Mouse (Mus musculus) hindbrain, embryonic 15.5 days (tissue): Measurements from ENCODE around the gene Gm20219. TPM values are rescaled to one million over a fixed set of nuclear protein-coding genes. Genes with fewer than 3 reads are reported as not detected.
"Not testable (repeated sequence)": the region's sequence is repeated elsewhere in the genome, so short reads cannot be mapped to it uniquely, and the experiment has no call there.

Experiments
- ATAC-seq: fragments of 200-750 bp; cut with Nextera tagmentation; 2 replicates; pipeline ENCODE4 v1.8.0; 2017; ENCODE audit warnings: low read depth, moderate number of reproducible peaks, moderate TSS enrichment; ENCODE audit not compliant: low FRiP score
- H3K27ac ChIP-seq: fragments of 300-500 bp; sonication (generic); replicated peaks from 2 replicates; pipeline ENCODE4 v1.5.1; 2015; ENCODE audit warnings: mild to moderate bottlenecking, inconsistent platforms
- H3K27me3 ChIP-seq: fragments of 300-500 bp; sonication (generic); 2 replicates; pipeline ENCODE4 v1.6.1; 2015; ENCODE audit warnings: control low read depth, inconsistent platforms
- H3K36me3 ChIP-seq: fragments of 300-500 bp; sonication (generic); 2 replicates; pipeline ENCODE4 v1.6.1; 2015; ENCODE audit warnings: control low read depth, inconsistent platforms
- H3K4me1 ChIP-seq: fragments of 300-500 bp; sonication (generic); replicated peaks from 2 replicates; pipeline ENCODE4 v1.6.1; 2015; ENCODE audit warnings: control low read depth, inconsistent platforms
- H3K4me2 ChIP-seq: fragments of 300-500 bp; sonication (generic); 2 replicates; pipeline ENCODE4 v1.6.1; 2015; ENCODE audit warnings: moderate library complexity, mild to moderate bottlenecking, inconsistent platforms
- H3K4me3 ChIP-seq: fragments of 300-500 bp; sonication (generic); 2 replicates; pipeline ENCODE4 v1.5.1; 2015; ENCODE audit warnings: mild to moderate bottlenecking, inconsistent platforms
- H3K9ac ChIP-seq: fragments of 300-500 bp; sonication (generic); 2 replicates; pipeline ENCODE4 v1.6.1; 2015; ENCODE audit warnings: inconsistent platforms
- H3K9me3 ChIP-seq: fragments of 300-500 bp; sonication (generic); 2 replicates; pipeline ENCODE4 v1.6.1; 2016; ENCODE audit warnings: control low read depth, inconsistent platforms
- WGBS: fragments of 180-500 bp; shearing (Covaris S2); methylation state at CpG from one replicate; pipeline ENCODE4 v1.1.7; 2015; 5-methylcytosine and 5-hydroxymethylcytosine counted together
- polyA plus RNA-seq: library from polyadenylated mRNA; unstranded; fragments of >200 nt; fragmentation: Nextera tagmentation; extraction: Ambion mirVana; gene quantifications from 2 replicates; pipeline ENCODE4 v1.2.1, GENCODE M21; 2015

Gm20219 gene
- polyA plus RNA-seq, 1 experiment from 2014 or later = 1.3 TPM

GRCm38 (mm10) chr17:56509707-56510472 lies 44.3 kb downstream of the Gm20219 start:
- 7% methylated on average over 32 of the region's 37 CpGs for WGBS
- Histone ChIP-seq H3K4me2 (peak overlapping the region; percentile 23), H3K27ac (peak overlapping the region; percentile 48), H3K36me3 (no peaks in the 10 kb centered on the region), H3K4me3 (no peak overlapping the region), H3K27me3 (peaks cover 31% of the 10 kb centered on the region), H3K9me3 (no peaks in the 10 kb centered on the region), H3K9ac (no peak overlapping the region), H3K4me1 (peaks cover 47% of the 10 kb centered on the region)
- peak; percentile 24; the same call in 1 of the 2 replicates for ATAC-seq

- H3K27me3 ChIP-seq = peaks cover 31% of the 10 kb centered on the region
- H3K27ac ChIP-seq = peak overlapping the region; percentile 48
- H3K36me3 ChIP-seq = no peaks in the 10 kb centered on the region
- H3K9ac ChIP-seq = no peak overlapping the region
- ATAC-seq = no peak
- peaks cover 47% of the 10 kb centered on the region for H3K4me1 ChIP-seq
- no peak overlapping the region for H3K4me3 ChIP-seq
- H3K4me2 ChIP-seq = peak overlapping the region; percentile 23
- no peaks in the 10 kb centered on the region for H3K9me3 ChIP-seq
- WGBS = 36% methylated on average over 10 of the region's 10 CpGs
Measured at GRCm38 (mm10) chr17:56509021-56509640, 45.1 kb downstream of the Gm20219 start.

- no peaks in the 10 kb centered on the region for H3K9me3 ChIP-seq
- ATAC-seq = peak; percentile 94
- H3K36me3 ChIP-seq = no peaks in the 10 kb centered on the region
- H3K9ac ChIP-seq = peak overlapping the region; percentile 82
- peaks cover 24% of the 10 kb centered on the region for H3K27me3 ChIP-seq
- peaks cover 48% of the 10 kb centered on the region for H3K4me1 ChIP-seq
- under 1% methylated on average over 41 of the region's 42 CpGs for WGBS
- peak overlapping the region; percentile 98 for H3K4me2 ChIP-seq
- peak overlapping the region; percentile 98 for H3K27ac ChIP-seq
- H3K4me3 ChIP-seq = peak overlapping the region; percentile 58
Measured at GRCm38 (mm10) chr17:56507161-56508068, 46.8 kb downstream of the Gm20219 start.

GRCm38 (mm10) chr17:56506417-56507065 lies 47.6 kb downstream of the Gm20219 start:
- Histone ChIP-seq H3K27ac (peak overlapping the region; percentile 98), H3K27me3 (peaks cover 15% of the 10 kb centered on the region), H3K9me3 (no peaks in the 10 kb centered on the region), H3K36me3 (no peaks in the 10 kb centered on the region), H3K4me1 (peaks cover 51% of the 10 kb centered on the region), H3K4me2 (peak overlapping the region; percentile 98), H3K4me3 (peak overlapping the region; percentile 58), H3K9ac (peak overlapping the region; percentile 82)
- WGBS = 56% methylated on average over 15 of the region's 15 CpGs
- no peak for ATAC-seq

GRCm38 (mm10) chr17:56505401-56505800 lies 48.8 kb downstream of the Gm20219 start:
- H3K4me1 ChIP-seq = peaks cover 48% of the 10 kb centered on the region
- no peak for ATAC-seq
- H3K9me3 ChIP-seq = no peaks in the 10 kb centered on the region
- no peak overlapping the region for H3K4me2 ChIP-seq
- H3K27ac ChIP-seq = peak overlapping the region; percentile 56
- H3K9ac ChIP-seq = no peak overlapping the region
- H3K36me3 ChIP-seq = no peaks in the 10 kb centered on the region
- H3K27me3 ChIP-seq = peaks cover 5% of the 10 kb centered on the region
- WGBS = 73% methylated on average over 10 of the region's 10 CpGs
- no peak overlapping the region for H3K4me3 ChIP-seq

GRCm38 (mm10) chr17:56502526-56502925 lies 51.7 kb downstream of the Gm20219 start:
- WGBS = 18% methylated on average over 9 of the region's 9 CpGs
- Histone ChIP-seq H3K9ac (no peak overlapping the region), H3K9me3 (no peaks in the 10 kb centered on the region), H3K36me3 (no peaks in the 10 kb centered on the region), H3K4me1 (peaks cover 43% of the 10 kb centered on the region), H3K4me2 (no peak overlapping the region), H3K27me3 (no peaks in the 10 kb centered on the region), H3K4me3 (no peak overlapping the region), H3K27ac (peak overlapping the region; percentile 67)
- peak; percentile 64 for ATAC-seq

- 12% methylated on average over 2 of the region's 2 CpGs for WGBS
- H3K4me2 ChIP-seq, H3K9me3 ChIP-seq, H3K27me3 ChIP-seq, ATAC-seq, H3K4me3 ChIP-seq, H3K36me3 ChIP-seq, H3K9ac ChIP-seq: not testable (repeated sequence)
- Histone ChIP-seq H3K4me1 (peaks cover 36% of the 10 kb centered on the region), H3K27ac (peak overlapping the region; percentile 67)
Measured at GRCm38 (mm10) chr17:56501635-56502400, 52.4 kb downstream of the Gm20219 start.

Other genes with a start within 250 kb of the Gm20219 start
- 71.5 and 73.7 TPM in 2 replicates for gene Kdm4b, start 228.3 kb downstream of the Gm20219 start, polyA plus RNA-seq
- gene Ptprs, start 77.9 kb downstream of the Gm20219 start, polyA plus RNA-seq = 277 and 302 TPM in 2 replicates
- 0.17 TPM in 1 of 2 replicates, not detected in the other for gene Znrf4, start 42.0 kb downstream of the Gm20219 start, polyA plus RNA-seq
- gene Safb2, start 30.2 kb upstream of the Gm20219 start, polyA plus RNA-seq = 71.4 and 81.2 TPM in 2 replicates
- 105 and 116 TPM in 2 replicates for gene Safb, start 30.4 kb upstream of the Gm20219 start, polyA plus RNA-seq
- 180 and 193 TPM in 2 replicates for gene 2410015M20Rik, start 55.4 kb upstream of the Gm20219 start, polyA plus RNA-seq
- 939 and 1,057 TPM in 2 replicates for gene Rpl36, start 59.0 kb upstream of the Gm20219 start, polyA plus RNA-seq
- 44.2 and 49.2 TPM in 2 replicates for gene Lonp1, start 72.5 kb upstream of the Gm20219 start, polyA plus RNA-seq
- 1.2 and 1.7 TPM in 2 replicates for gene Catsperd, start 73.8 kb upstream of the Gm20219 start, polyA plus RNA-seq
- 103 and 107 TPM in 2 replicates for gene Ranbp3, start 118.9 kb upstream of the Gm20219 start, polyA plus RNA-seq
- gene Ndufa11, start 163.4 kb upstream of the Gm20219 start, polyA plus RNA-seq = 579 and 588 TPM in 2 replicates
- 15.2 and 16.7 TPM in 2 replicates for gene Vmac, start 163.6 kb upstream of the Gm20219 start, polyA plus RNA-seq
- gene Nrtn, start 203.1 kb upstream of the Gm20219 start, polyA plus RNA-seq = 2.5 and 2.6 TPM in 2 replicates
- gene Dus3l, start 210.4 kb upstream of the Gm20219 start, polyA plus RNA-seq = 89.7 and 96.9 TPM in 2 replicates
- 0.54 and 1.0 TPM in 2 replicates for gene Prr22, start 215.9 kb upstream of the Gm20219 start, polyA plus RNA-seq